Mouse (Mus musculus) left cerebral cortex, adult 2 months (tissue): ENCODE results near the gene Itpr1. TPM values are rescaled to one million over a fixed set of nuclear protein-coding genes. Genes with fewer than 3 reads are reported as not detected.
A peak's percentile ranks its signal among the peaks of the same experiment; 100 is the strongest.

Experiments
- DNase-seq, 2 experiments: peaks; one replicate each; pipeline ENCODE4 v3.0.0; 2021 to 2022; ENCODE audit warnings: low spot score in 2 of 2, mixed read lengths in 1 of 2; ENCODE audit errors: extremely low spot score in 1 of 2
- H3K27ac ChIP-seq: fragments of 200-600 bp; 2 replicates; pipeline ENCODE4 v1.8.1; 2022
- H3K4me3 ChIP-seq: fragments of 200-600 bp; 2 replicates; pipeline ENCODE4 v1.8.1; 2022
- CTCF ChIP-seq: fragments of 200-600 bp; IDR thresholded peaks from 2 replicates; pipeline ENCODE4 v1.8.1; 2022; ENCODE audit warnings: antibody characterized with exemption, mild to moderate bottlenecking, moderate library complexity
- intact Hi-C: fragments of 180-260 bp; cut with DNase I; formaldehyde crosslinking; loops from one replicate; pipeline ENCODE4 v1.15.1; 2025
- total RNA-seq, 2 experiments: library from RNA; stranded (reverse); gene quantifications; 2 replicates each; pipeline ENCODE4 v1.2.3; 2021

Itpr1 gene
- total RNA-seq, 2 experiments from 2014 or later: 459 to 480 TPM

DNA sequence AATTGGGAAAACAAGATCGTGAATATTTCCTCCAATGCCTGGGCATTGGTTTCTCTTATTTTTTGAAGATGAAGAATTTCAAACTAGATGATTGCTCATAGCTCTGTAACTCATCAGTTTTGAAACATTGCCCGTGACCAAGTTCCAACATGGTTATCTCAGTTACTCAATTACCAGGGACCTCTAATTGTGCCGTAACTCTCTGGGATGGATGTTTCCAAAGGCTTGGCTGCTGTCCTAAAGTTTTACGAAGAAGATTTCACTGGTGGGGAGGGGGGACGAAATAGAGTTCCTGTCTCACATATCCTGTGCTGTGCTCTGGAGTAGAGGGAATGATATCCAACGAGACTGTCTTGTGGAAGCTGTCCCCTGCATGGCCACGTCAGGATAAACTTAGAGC is 285.2 kb downstream of the Itpr1 start:
- intact Hi-C loops: no loop called here
- no peak for TF ChIP-seq CTCF
- DNase-seq: no peak
- no peak overlapping the region for H3K27ac ChIP-seq
- no peak overlapping the region for H3K4me3 ChIP-seq

DNA sequence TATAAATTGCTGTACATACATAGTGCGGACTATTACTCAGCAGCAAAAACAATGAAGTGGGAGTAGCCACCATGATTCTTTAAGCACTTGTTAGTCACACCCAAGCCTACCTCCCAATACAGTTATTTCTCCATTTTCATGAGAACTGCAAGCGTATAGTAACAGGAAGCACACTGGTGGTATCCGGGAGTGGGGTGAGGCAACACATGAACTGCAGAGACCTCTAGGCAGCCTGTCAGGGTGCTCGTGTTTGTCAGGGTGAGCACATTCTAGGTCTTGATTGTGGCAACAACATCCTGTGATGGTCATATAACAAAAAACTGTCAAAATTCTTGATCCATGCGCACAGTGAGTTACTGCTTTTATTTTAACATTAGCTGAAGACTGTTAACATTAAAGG is 290.8 kb downstream of the Itpr1 start:
- intact Hi-C loops: loop anchor here (2.0 kb wide), 4 partner anchors 47 to 207 kb away; partner anchors contain the start of gene Bhlhe40
- no peak for DNase-seq
- Histone ChIP-seq H3K4me3 (no peak overlapping the region), H3K27ac (peak overlapping the region; percentile 84)
- no peak for TF ChIP-seq CTCF

DNA sequence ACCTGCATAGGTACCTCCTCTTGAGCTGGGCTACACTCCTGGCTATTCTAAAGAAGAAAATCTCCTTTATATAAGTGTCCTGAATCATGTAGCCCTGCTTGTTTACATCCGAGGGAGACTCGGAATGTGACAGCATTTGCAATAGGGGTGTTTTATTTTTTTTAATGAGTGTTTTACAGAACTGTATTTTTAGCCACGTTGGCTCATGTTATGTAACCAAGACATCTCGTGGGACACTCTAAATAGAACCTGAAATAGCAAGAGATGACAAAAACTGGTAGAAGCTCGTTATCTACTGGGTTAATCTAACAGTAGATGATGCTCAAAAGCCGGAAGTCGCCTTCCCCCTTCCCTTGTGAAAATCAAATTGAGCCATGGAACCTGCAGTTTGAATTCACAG is 291.8 kb downstream of the Itpr1 start:
- peak overlapping the region; percentile 84 for H3K27ac ChIP-seq
- intact Hi-C loops: loop anchor here (2.0 to 5.0 kb wide), 4 partner anchors 48 to 156 kb away; partner anchors contain the start of gene Bhlhe40
- DNase-seq: no peak
- H3K4me3 ChIP-seq: no peak overlapping the region
- TF ChIP-seq CTCF: no peak

DNA sequence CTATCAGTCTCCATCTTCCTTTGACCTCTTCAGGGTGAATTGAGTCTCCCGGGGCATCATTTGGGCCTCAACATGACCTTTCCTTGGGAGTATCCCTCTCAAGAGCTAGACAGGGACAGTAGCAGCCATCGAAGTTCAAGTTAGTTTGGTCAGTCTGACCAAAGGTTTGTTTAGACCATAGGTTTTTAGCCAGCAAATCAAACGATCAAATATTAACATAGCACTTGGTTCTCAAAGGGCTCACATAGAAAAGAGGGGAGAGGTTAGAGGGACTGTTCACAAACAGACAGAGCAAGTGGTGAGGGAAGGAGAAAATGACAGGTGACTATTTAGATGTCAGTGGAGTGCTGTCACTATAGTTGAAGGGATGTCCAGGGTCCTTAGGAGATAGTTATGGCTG is 293.3 kb downstream of the Itpr1 start:
- intact Hi-C loops: loop anchor here (5.0 kb wide), 1 partner anchor 86 kb away; no protein-coding TSS in a partner anchor
- Histone ChIP-seq H3K27ac (no peak overlapping the region), H3K4me3 (no peak overlapping the region)
- no peak for DNase-seq
- no peak for TF ChIP-seq CTCF

DNA sequence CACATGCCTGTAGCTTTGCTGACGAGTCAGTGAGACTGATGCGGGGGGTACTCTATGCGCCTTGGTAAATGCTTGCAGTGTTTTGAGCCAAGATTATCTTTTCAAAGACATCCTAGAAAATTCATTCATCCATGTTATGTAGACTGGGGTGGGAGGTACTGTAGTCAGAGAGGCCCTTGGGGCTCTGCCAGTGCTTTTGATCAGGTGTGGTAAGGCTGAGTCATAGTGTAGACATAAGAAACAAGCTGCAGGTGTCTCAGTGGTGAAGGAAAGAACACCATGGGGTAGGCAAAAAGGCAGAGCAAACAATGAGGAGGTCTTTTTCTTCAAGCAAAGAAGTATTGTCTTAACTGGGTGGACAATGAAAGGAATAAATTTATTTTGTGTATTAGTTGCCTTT is 294.4 kb downstream of the Itpr1 start:
- intact Hi-C loops: loop anchor here (5.0 kb wide), 1 partner anchor 85 kb away; no protein-coding TSS in a partner anchor
- no peak overlapping the region for H3K27ac ChIP-seq
- no peak for DNase-seq
- TF ChIP-seq CTCF: no peak
- no peak overlapping the region for H3K4me3 ChIP-seq

DNA sequence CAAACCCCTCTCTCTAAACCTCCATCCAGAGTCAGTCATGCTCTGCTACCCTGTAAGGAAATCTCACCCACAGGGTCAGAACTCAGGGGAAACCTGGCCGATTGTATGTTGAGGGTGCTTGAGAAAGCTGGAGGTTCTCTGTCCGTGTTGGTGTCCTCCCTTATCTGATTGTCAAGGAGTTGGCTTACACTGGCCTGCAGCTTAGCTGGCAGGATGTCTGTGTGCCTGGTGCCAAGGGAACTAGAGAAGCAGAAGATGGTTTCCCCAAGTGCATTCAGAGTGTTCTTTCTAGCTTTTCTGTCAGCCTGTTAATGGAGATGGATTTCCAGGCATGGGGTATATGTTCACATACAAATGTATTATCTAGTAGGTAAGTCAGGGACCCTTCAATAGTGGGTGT is 296.4 kb downstream of the Itpr1 start:
- DNase-seq: no peak
- Histone ChIP-seq H3K4me3 (no peak overlapping the region), H3K27ac (no peak overlapping the region)
- intact Hi-C loops: loop anchor here (5.0 kb wide), 1 partner anchor 83 kb away; no protein-coding TSS in a partner anchor
- TF ChIP-seq CTCF: no peak

DNA sequence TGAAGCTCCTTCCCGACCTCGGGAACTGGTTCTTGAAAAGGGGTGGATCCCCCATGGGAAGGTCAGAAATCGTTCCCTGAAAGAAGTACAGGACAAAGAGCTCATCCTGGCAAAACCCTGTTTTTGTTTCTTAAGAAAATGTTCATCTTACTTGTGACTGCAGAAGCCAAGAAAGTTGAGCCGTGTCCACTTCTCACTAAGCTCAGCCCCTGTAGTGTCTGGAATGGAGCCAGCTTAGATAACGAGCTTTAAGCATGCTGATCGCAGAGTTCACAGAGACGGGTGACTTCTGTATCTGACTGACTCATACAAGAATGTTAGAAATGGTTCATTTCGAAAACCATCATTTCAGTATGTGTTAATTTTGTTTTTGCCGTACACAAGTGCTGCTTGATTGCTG is 297.2 kb downstream of the Itpr1 start:
- intact Hi-C loops: no loop called here
- no peak for TF ChIP-seq CTCF
- no peak overlapping the region for H3K4me3 ChIP-seq
- DNase-seq: no peak
- no peak overlapping the region for H3K27ac ChIP-seq

DNA sequence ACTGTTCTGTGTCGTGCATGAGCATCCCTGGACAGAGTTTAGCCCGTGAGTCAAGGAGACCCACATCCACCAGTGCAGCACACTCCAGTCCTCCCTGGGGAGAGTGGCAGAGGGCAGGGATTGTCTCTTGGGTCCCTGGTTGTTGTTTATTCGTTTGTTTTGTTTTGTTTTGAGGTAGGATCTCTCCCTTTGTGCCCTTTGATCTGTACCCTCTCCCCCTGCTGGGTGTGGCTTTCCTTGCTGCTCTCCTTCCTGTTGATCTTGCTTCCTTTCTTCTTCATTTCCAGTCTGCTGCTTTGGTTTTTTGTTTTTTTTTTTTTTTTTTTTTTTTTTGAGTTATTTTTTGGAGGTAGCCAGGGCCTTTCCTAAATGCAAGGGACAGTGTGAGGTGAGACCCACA is 299.2 kb downstream of the Itpr1 start:
- no peak for DNase-seq
- Histone ChIP-seq H3K4me3 (no peak overlapping the region), H3K27ac (no peak overlapping the region)
- TF ChIP-seq CTCF: no peak
- intact Hi-C loops: no loop called here

DNA sequence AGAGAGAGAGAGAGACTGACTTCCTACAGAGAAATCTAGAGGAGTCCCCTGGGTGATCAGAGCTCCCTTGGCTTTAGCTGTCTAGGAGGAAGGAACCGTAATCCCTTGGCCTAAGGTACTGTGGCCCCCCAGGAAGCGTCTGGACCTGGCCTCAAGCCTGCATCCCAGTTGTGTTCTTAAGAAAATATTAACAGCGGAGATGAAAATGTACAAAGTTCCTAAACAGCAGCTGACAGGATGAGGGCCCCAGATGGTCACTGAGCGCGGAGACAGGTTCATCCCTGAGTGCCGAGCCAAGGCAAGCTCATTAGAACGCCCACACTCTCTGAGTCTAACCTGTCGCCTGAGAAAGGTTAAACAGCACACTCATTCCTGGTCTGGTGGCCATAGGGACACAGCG is 300.1 kb downstream of the Itpr1 start:
- no peak for DNase-seq
- no peak for TF ChIP-seq CTCF
- Histone ChIP-seq H3K27ac (no peak overlapping the region), H3K4me3 (no peak overlapping the region)
- intact Hi-C loops: no loop called here

DNA sequence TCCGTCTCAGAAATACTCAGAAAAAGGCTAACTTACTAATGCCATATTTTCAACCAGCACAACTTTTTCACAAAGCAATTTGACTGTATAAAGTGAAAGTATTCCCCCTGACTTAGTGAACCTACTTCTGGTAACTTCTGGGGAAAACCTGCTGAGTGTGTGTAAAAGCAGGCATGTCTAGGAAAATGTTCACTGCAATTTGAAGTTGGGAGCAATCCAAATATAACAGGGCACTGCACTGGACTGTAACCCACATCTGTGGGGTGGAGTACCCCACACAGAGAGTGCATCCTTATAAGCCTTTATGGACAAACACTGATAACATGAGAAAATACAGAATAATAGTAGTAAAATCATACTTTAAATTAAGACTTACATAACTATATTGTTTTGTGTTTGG is 303.4 kb downstream of the Itpr1 start:
- Histone ChIP-seq H3K27ac (no peak overlapping the region), H3K4me3 (no peak overlapping the region)
- TF ChIP-seq CTCF: no peak
- no peak for DNase-seq
- intact Hi-C loops: no loop called here

DNA sequence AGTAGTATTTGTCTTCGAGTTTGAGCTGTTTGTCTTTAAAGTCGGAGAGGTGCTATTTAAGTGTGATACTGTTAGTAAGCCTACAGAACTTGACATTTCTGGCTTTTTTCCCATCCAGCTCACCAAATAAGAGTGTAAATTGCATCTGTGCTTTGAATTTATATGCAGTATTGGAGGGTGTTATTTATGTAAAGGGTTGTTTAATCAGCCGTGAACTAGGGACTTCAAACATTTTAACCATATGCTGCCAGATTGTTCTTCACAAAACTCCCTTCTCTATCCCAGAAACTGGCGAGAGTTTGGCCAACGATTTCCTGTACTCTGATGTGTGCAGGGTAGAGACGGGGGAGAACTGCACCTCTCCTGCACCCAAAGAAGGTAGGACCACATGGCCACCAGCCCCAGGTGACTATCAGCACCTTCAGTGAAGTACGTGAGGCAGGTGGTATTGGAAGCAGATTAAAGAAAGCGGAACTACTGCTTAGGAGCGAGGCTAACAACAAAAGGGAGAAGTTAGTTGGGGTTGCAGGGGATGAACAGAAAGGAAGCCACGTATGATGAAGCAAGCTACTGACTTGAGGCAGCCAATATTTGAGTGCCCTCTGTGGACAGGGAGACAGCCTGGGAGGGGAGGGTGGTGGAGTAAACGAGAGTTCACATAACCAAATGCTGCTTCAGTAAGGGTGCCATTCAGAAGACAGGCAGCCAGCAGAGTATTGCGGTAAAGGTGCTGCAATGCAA is 304.5 kb downstream of the Itpr1 start:
- no peak for DNase-seq
- intact Hi-C loops: no loop called here
- no peak overlapping the region for H3K27ac ChIP-seq
- no peak overlapping the region for H3K4me3 ChIP-seq
- no peak for TF ChIP-seq CTCF

DNA sequence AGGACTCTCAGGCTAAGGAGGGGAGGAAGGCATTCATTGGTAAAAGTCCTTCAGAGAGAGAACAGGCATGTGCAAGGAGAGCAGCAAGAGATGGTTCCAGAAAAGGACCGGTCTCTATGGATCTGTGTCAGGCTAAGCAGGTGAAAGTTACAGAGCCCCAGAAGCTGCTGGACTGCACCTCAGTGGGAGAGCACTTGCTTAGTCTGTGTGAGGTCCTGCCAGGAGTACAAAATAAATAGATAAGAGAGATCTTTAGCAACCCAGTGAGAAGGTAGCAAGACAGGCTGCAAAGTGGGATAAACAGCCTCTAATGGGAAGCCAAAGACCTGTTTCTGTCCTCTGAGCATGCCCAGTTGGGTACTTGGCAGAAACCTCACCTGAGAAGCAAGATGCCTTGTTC is 305.1 kb downstream of the Itpr1 start:
- no peak for TF ChIP-seq CTCF
- Histone ChIP-seq H3K4me3 (no peak overlapping the region), H3K27ac (no peak overlapping the region)
- no peak for DNase-seq
- intact Hi-C loops: no loop called here

DNA sequence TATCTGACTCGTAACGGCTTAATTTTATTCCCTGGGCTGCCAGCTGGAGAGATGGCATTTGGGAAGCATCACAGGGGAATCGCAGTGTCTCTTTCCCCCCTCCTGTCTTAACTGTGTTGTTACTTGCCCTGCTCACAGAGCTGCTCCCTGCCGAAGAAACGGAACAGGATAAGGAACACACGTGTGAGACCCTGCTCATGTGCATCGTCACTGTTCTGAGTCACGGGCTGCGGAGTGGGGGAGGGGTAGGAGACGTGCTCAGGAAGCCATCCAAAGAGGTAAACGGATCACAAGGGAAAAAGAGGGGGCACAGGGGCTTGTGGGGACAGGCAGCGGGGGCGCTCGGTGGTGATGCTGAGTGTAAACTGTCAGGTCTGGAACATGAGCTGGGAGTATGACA is 305.7 kb downstream of the Itpr1 start:
- TF ChIP-seq CTCF: no peak
- no peak for DNase-seq

More for the DNA sequence above, 305.7 kb downstream of the Itpr1 start:
- no peak overlapping the region for H3K27ac ChIP-seq
- intact Hi-C loops: no loop called here
- H3K4me3 ChIP-seq: no peak overlapping the region
